Mouse (Mus musculus) gastrocnemius, postnatal 14 days (tissue): Measurements from ENCODE around the gene Plac1. TPM values are rescaled to one million over a fixed set of nuclear protein-coding genes. Genes with fewer than 3 reads are reported as not detected.

Experiments used
- DNase-seq: peaks from one replicate; pipeline ENCODE4 v3.0.0; 2021; ENCODE audit warnings: mixed read lengths
- intact Hi-C: fragments of 180-260 bp; cut with DNase I; formaldehyde crosslinking; loops from one replicate; pipeline ENCODE4 v1.15.1; 2025; ENCODE audit warnings: low total_unique reads
- total RNA-seq, 2 experiments: library from RNA; stranded (reverse); gene quantifications; 2 replicates each; pipeline ENCODE4 v1.2.3; 2021

Gene Plac1
- total RNA-seq, 2 experiments from 2014 or later = not detected

- no peak for DNase-seq
- intact Hi-C loops = loop anchor here (10.0 kb wide), 1 partner anchor 61 kb away; no protein-coding TSS in a partner anchor
These were observed 114.0 kb downstream of the Plac1 start for GRCm38 (mm10) chrX:53125838-53126467.

DNA sequence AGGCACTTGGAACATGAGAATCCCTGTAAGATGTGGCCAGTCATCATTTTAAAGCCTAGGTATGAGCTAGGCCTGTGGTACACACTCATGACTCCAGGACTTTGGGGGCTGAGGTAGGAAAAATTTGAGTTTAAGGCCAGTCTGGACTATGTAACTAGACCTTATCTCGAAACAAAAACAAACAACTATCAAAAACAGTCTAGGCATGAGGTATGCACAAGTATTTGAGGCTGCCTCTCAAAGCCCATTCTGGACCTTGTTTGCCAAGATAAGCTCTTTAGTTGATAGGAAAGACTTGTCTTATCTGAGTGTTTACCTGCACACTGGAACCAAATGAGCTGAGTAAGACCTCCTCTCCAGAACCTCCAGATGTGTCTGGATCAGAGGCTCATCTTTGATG, 116.3 kb downstream of the Plac1 start:
- no peak for DNase-seq
- intact Hi-C loops = loop anchor here (10.0 kb wide), 1 partner anchor 59 kb away; no protein-coding TSS in a partner anchor

GRCm38 (mm10) chrX:53118631-53119030, 121.3 kb downstream of the Plac1 start:
- intact Hi-C loops = no loop called here

GRCm38 (mm10) chrX:53118019-53118418, 121.9 kb downstream of the Plac1 start:
- no peak for DNase-seq
- intact Hi-C loops = no loop called here

More at GRCm38 (mm10) chrX:53118631-53119030, 121.3 kb downstream of the Plac1 start:
- DNase-seq = no peak

DNA sequence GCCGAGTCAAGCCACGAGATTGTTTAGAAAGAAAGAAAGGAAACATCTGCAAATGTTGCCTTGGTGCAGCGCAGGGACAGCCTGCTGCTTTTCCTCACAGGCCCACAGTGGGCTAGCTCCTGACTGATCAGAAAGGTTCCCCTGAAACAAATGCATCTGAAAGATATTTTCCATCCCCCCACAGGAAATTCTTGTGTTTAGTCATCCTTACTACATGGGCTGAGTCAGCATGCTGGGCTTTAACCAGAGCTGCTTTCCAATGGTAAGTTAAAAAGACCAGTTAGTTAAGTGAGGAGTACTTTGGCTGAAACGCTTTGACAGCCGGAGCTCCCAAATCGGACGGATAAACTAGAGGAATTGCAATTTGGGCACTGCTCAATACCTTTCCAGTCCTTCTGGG, 124.9 kb downstream of the Plac1 start:
- intact Hi-C loops = no loop called here
- DNase-seq = no peak

- DNase-seq = no peak
- intact Hi-C loops = no loop called here
These were observed 129.8 kb downstream of the Plac1 start for GRCm38 (mm10) chrX:53110142-53110541.

- intact Hi-C loops = no loop called here
- no peak for DNase-seq
These were observed 132.8 kb downstream of the Plac1 start for GRCm38 (mm10) chrX:53107127-53107526.

DNA sequence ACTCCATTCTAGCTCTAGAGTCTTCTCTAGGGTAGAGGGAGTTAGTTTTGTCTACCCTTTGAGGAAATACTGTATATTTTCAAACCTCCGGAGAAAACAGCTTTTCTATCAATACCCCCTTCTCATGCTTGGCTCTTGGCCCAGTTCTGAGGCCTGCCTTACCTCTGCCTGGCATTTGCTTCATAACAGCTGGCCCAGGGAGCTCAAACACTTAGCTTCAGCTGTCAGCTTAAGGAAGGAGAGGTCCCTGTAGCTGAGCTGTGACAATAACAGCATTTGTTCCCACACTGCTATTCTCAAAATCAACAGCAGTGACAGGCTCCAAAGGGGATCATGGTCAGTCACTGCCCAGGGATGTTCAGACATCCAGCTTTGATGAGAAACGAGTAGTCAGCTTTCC, 138.7 kb downstream of the Plac1 start:
- intact Hi-C loops = no loop called here
- no peak for DNase-seq

DNA sequence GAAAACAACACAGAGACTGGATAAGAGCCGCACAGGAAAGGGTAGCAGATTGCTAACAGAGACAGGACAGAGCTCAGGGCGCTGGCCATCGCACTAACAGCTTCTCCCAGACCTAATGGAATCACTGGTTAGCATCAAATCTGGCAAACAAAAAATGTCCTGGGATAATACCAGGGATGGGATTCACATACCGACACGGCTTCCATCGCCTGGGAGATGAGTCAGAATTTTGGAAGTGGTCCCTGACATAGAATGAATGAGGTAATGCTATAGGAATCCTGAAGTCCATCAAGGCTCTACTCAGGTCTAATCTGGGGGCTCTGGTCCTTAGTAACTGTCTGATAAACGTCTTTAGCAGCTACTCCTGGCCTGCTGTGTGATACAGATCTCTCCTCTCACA, 140.0 kb downstream of the Plac1 start:
- DNase-seq = no peak
- intact Hi-C loops = no loop called here

DNA sequence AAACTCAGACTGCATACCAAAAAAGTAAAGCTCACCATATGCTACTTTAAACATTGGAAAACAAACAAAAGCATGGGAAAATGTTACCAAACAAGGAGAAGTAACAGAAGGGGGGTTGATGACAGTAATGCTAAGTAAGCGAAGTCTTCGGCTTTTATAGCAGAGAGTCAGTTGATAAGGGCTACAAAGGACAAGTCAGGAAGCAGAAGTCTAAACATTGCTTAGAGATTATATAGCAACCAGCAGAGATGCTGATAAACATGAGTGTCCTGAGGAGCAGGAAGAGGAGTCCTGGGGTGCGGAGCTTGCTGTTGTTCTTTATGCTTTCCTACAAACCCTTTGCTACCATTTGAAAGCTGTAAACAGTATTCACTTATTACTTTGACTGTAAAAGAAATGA, 140.6 kb downstream of the Plac1 start:
- intact Hi-C loops = no loop called here
- DNase-seq = no peak

GRCm38 (mm10) chrX:53098293-53098692, 141.6 kb downstream of the Plac1 start:
- intact Hi-C loops = no loop called here
- no peak for DNase-seq

GRCm38 (mm10) chrX:53097786-53098185, 142.1 kb downstream of the Plac1 start:
- intact Hi-C loops = no loop called here
- DNase-seq = no peak

GRCm38 (mm10) chrX:53093381-53093780, 146.5 kb downstream of the Plac1 start:
- intact Hi-C loops = no loop called here
- no peak for DNase-seq

GRCm38 (mm10) chrX:53088663-53089292, 151.1 kb downstream of the Plac1 start:
- DNase-seq = no peak
- intact Hi-C loops = no loop called here

DNA sequence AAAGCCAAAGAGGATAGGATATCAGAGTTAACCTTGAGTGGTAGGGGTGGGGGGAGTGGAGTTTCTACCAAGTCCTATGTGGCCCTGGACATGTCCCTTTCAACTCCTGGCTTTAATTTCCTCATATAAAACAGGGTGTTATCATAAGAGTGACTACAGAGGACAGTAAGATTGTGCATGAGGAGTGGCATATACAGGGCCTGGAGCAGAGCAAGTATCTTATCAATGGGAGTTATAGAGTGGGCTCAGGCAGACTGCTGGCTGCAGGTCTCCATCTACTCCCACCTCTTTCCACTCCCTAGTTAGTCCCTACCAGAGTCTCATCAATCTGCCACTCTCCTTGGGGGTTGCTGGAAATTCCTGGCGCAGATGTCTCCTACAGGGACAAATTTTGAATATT, 152.7 kb downstream of the Plac1 start:
- no peak for DNase-seq
- intact Hi-C loops = no loop called here

GRCm38 (mm10) chrX:53085559-53085958, 154.4 kb downstream of the Plac1 start:
- DNase-seq = no peak
- intact Hi-C loops = no loop called here

DNA sequence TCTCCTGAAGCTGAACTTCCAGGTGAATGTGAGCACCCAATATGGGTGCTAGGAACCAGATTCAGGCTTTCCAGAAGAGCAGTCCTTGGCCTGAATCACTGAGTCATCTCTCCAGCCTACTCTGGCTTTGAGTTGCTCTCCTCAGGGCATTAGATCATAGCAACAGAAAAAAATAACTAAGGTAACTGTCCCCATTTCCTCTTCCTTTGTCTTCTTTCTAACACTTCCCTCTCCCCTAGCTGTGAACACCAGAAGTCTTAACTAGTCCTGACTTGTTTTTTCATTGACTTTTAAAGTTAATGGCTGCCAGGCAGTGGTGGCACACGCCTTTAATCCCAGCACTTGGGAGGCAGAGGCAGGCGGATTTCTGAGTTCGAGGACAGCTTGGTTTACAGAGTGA, 175.5 kb downstream of the Plac1 start:
- intact Hi-C loops = loop anchor here (10.0 kb wide), 1 partner anchor 60 kb away; no protein-coding TSS in a partner anchor

DNA sequence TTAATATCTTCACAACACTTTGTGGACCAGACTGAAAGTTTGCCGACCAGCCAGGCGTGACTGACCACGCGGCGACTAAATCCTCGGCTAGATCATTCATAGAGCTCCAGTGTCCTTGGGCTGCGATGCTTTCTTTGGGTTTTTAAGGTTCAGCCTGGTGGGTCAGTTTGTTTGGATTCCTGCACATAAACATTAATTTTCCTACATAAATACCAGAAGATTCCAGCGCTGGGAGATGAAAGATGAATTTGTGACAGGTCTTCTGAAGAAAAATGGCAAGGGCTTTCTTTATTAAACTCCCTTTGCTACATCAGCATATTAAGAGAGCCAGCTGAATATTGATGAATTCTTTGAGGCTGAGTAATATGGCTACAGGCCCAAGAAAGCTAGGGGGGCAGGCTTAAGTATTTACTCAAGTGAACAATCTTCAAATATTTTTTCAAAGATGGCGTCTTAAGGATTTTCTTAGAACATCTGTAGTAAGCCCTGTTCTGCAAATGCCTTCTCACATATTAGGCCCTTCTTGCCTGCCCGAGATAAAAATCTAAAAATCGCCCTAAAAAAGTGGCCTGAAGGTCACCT, 180.4 kb downstream of the Plac1 start:
- no peak for DNase-seq
- intact Hi-C loops = loop anchor here (10.0 kb wide), 1 partner anchor 65 kb away; no protein-coding TSS in a partner anchor

More for the DNA sequence above, 175.5 kb downstream of the Plac1 start:
- no peak for DNase-seq

DNA sequence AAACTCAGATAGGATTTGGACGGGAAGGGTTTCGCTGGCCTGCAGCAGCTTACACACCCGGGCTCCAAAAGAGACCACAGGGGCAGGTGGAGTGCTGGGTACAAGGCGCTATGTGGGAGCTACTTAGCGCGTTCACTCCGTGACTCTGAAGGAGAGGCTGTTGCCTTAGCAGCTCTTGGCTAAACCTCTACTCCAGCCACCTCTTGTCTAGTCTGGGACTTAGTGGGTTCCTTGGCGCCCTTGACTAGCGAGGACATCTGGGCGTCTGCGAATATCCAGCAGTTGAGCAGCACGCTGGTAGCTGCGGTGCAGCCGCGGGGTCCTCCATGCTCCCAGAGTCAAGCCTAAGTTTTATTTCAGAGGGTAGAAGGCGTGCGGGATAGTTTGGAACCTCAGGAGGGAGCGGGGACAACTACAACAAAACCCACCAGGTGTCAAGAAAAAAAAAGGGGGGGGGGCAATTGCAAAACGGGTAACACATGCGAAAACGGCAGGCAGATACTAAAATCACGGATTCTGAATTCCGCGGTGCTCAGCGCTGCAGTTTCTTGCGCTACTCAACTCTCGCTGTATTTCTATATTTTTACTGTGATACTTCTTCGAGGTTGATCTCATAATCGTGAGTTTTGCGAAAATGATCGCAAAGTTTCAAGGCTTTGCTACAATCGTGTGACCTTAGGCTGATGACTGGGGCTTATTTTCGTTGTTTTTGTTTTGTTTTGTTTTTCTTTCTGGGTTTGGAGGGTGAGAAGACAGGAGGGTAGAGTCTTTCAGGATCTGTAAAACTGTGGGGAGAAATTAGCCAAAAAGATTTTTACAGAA, 181.2 kb downstream of the Plac1 start:
- intact Hi-C loops = no loop called here
- peak; percentile 17 for DNase-seq

GRCm38 (mm10) chrX:53057760-53058090, 182.2 kb downstream of the Plac1 start:
- DNase-seq = no peak
- intact Hi-C loops = no loop called here
